Comparison of ENCODE assay signal across 13 mouse cellular contexts in genomic region chr19:59519156-59519555, GRCm38 (mm10).
DNase-seq lines count a peak whose midpoint lies in the region.
"Had no signal": no experiment of that assay in that cellular context is flagged by ENCODE, and none has a peak within 500 bp of the region (broad histone marks: within the 10 kb centered on the region; RNA-seq: fewer than 3 reads in every experiment).

No protein-coding gene starts in this region.

- DNase-seq in frontal cortex, postnatal 36 days (ENCODE audit: low spot score in 2 of 2), result peak; percentile 11 to 57
- DNase-seq in frontal cortex, postnatal 25 days (ENCODE audit: low spot score in 2 of 2), result no peak
- DNase-seq in left cerebral cortex, adult 18-20 months (ENCODE audit: low spot score in 2 of 2), result peak; percentile 7 to 27
- no peak for DNase-seq in left cerebral cortex, adult 11 months (ENCODE audit: low spot score)
- DNase-seq in NIH3T3 (ENCODE audit: low read depth), result peak; percentile 39
- DNase-seq in right cerebral cortex, postnatal 14 days, result peak; percentile 13
- DNase-seq in heart, postnatal 36 days, result no peak
- DNase-seq in cerebellum, postnatal 25 days, result no peak
- DNase-seq: cerebellum, adult 8-10 months; heart, adult 18-20 months; kidney, adult 18-20 months; thymus, adult 18-20 months; thymus, postnatal 4 days had no signal

- intact Hi-C loops in heart, postnatal 36 days (cut with DNase I), result no loop called here

Comparison
In these comparisons a context has a peak if more than half of its experiments do, and no peak if none do; other contexts are left out.
1. DNase-seq: peak in frontal cortex, postnatal 36 days (2 of 2), left cerebral cortex, adult 18-20 months (2 of 2), NIH3T3 (single experiment) and right cerebral cortex, postnatal 14 days (single experiment); none in frontal cortex, postnatal 25 days (0 of 2), left cerebral cortex, adult 11 months (single experiment), heart, postnatal 36 days (0 of 2) and cerebellum, postnatal 25 days (0 of 2).